Mouse (Mus musculus) ovary, adult 18-20 months (tissue): Measurements from ENCODE around the gene Etv5.
"Not testable (repeated sequence)": the region's sequence is repeated elsewhere in the genome, so short reads cannot be mapped to it uniquely, and the experiment has no call there.

Source experiments
- DNase-seq: peaks from one replicate; pipeline ENCODE4 v3.0.0; 2022; ENCODE audit warnings: low spot score, mixed read lengths

The Etv5 gene

DNA sequence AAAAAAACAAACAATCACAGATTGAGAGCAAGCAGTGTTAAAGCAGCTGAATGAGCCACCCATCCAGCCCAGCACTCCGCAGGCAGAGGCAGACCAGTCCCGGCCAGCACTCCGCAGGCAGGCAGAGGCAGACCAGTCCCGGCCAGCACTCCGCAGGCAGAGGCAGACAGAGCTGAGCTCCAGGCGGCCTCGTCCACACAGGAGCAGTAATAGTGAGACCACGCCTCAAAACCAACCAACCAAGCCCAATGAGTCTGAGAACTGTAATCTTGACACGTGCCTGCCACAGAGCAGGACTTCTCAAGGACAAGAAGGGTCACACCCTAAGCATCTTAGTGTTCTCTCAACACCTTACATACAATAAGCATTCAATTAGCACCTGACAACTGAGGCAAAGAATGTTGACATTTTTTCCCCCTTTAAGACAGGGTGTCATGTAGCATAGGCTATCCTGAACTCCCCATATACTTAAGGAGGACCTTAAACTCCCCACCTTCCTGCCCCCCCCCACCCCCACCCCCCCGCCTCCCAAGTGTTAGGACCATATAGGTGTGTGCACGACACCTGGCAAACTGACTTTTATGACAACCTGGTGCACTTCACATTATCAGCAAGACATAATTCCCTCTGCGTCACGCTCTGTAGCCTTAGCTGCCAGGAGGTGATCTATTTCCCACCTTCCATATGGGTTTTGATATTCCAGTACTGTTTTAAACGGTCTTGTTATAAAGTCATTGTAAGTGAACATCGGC is 44.2 kb downstream of the Etv5 start:
- DNase-seq: no peak

DNA sequence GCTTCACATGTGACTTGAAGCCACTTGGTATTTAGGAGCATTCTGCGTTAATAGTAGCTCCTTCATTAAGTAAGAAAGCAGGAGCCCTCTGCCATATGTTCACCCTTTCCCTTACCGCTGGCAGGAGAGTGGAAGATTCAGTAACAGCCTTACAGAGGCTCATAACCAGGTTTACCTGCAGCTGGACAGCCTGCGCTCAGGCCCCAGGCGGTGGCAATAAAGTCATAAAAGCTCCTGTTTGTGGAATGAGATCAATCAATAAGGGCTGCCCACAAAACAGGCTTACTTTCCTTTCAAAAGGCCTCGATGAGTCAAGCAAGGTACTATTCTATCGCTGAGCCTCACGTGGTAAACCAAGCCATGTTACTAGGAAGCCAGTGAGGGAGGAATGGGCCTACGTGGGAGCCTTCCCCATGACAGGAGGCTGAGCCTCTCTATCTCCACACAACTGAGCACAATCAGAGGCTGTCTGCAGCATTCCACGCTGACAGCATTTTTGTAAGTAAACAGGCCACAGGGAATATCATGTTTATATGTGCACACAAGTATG is 49.1 kb downstream of the Etv5 start:
- no peak for DNase-seq

DNA sequence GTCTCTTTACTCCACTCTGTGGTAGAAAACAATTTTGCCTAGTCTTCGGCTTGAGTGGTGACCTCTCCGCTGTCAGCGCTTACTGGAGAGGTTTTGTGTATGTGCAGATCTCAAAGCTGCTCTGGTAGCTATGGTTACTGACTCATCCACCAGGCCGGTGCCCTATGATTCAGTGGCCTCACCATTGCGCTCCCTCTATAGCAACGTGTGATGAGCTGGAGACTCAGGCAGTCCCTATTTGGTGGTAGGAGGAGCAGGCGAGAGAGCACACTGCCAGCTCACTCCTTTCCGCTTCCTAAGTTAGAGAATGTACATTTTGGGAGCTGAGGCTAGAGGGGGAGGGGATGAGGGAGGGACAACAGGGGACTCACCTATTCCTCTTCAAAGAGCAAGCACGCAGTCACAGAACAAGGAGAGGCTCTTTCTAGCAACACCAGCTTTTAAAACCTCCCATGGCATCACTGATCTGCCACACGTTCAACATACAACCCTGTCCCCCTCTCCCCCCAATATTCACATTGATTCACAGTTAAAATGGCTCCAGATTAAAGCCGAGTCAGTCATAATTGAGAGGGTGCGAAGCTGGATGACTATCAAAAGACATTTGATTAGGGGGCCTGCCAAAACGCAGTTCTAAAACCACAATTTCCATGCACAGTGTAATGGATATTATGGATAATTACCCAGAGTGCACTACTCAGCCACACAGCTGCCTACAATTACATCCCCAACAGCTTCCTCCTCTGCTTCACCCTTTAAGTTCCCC is 50.2 kb downstream of the Etv5 start:
- DNase-seq: no peak

DNA sequence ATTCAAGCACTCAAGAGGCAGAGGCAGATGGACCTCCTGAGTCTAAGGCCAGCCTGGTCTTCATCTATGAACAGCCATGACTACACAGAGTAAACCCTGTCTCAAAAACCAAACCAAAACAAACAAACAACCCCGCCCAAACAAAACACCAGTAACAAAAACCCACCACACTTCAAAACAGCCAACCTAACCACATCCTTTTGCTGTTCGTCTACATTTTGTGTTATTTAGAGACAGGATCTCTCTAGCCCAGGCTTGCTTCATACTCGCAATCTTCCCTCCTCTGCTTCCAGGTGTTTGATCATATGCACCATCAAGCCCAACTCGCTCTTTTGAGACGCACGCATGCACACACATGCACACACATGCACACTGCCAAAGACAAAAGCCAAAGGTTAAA is 51.8 kb downstream of the Etv5 start:
- no peak for DNase-seq

DNA sequence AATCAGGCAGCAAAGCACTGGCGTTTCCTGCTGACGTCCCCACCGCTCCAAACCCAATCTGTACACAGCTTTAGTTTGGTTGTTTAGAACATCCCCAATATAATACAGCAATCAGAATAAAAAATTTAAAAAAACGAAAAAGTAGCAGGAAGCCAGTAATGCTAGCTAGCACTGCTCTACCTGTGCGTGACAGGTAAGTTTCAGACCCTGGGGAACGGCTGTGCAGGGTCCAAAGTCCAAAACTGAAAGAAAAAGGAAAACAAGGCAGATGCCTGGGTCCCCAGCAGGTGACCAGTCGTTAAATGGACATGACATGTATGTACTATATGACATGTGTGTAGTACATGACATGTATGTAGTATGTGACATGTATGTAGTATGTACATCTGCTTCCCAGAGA is 57.5 kb downstream of the Etv5 start:
- DNase-seq: not testable (repeated sequence)

DNA sequence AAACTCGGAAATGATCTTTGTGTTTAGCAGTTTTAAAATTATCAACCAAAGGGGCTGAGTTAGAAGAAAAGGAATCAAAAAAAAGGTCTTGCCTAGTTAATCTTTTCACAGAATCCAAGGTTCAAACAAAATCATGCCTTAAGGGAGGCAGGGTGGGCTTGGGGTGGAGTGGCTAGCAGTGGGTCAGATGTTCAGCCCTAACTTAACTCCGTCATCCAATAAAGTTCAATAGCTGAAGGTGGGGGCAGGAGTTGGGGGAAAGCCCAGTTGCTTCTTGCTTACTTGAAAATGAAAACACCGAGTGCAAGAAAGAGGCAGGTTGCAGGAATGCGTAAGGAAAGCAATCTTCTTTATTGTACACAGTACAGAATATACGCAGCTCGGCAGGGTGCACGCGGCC is 58.5 kb downstream of the Etv5 start:
- no peak for DNase-seq

DNA sequence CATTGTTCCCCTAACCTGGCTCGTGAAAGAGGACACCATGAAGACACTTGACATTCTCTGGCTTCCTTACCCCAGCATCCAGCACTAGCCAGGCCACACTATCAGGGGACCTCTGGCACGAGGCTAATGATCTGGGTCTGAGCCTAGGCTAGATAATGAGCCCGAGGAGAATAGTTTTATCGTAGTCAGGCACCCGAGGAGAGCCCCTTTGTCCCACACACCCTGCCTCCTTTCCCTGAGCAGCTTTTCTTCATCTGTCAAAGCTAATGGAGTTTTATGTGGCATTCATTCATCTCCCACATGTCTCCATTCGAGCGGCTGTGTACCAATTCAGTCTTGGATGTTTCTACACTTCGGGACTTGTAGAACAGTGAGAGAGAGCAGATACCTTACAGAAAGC is 59.5 kb downstream of the Etv5 start:
- DNase-seq: no peak

DNA sequence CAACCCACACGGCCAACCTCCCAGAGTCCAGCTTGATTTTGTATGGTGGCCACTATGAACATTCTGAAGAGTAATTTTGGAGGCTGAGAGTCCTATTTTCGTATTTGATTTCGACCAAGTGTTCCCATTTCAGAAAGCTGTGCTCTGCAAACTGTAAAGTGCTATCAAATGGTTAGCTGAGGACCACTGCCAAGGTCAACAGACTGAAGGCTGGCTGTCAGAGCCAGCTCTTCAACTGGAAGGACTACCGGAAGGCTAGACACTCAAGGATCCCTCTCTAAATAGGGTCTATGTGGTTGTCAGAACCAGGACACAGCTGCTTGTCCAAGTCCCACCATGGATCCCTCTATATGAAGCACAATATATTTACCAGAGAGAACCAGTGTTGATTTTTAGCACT is 60.2 kb downstream of the Etv5 start:
- DNase-seq: no peak

DNA sequence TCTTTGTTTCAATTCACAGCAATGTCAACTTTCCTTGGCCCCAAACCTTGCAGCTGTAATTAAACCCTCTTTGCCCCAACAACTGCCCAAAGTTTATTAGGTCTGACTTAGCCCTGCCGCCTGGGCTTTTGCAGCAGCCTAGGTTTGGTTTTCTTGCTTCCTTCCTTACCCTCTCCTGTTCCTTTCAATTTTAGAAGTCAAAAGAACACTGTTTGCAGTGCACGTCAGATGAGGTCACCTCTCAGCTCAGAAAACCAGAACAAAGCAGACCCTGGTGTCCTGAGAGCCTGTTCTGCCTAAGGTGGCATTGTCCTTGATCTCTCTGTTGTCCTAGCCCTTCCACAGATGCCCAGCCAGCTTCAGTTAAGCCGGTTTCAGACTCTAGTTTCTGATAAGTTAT is 61.8 kb downstream of the Etv5 start:
- no peak for DNase-seq

DNA sequence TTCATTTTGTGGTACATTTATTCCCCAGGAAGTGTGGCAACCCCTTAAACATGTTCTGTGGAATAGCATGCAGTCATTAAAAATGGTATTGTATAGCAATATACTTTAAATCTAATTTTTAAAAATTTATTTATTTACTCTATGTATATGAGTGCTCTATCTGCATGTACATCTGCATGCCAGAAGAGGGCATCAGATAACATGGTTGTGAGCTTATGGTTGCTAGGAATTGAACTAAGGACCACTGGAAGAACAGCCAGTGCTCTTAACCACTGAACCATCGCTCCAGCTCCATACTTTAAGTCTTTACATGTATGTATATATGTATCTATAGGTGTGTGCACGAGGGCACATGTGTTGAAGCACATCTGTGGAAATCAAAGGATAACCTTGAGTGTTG is 64.6 kb downstream of the Etv5 start:
- no peak for DNase-seq

DNA sequence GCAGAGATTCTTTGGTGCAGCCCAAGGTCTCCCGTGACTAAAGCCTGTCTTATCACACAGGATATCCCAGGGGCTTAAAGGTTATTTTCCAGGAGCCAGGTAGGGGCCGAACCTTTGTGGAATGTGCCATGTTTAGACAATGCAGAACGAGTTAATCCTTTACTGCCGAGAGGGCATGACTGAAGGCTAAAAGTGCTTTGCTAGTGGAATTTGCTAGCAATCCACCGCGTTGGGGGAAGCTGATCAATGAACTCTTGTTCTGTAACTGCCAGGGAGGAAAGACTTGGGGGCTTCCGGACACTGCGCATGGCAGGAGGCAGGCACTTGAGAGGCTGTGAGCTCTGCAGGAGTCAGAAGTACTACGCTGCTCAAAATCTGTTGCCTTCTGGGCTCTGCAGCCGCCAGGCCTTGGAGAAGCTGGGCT is 66.8 kb downstream of the Etv5 start:
- no peak for DNase-seq

DNA sequence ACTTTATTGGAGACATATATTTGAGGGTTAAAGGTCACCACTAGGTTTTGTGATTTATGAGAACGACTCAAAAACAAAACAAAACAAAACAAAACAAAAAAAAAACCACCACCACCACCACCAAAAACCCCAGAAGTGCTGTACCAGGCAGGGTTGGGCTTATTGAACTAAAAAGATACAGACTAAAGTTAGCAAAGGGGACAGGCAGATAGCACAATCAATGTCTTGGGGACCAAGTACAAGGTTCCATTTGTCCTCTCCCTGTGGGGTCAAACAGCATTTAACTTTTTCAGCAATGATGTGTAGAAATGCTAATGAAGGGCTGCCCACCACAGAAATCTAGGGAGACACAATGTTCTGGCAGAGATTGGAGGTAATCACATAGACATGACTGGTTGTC is 67.3 kb downstream of the Etv5 start:
- no peak for DNase-seq

DNA sequence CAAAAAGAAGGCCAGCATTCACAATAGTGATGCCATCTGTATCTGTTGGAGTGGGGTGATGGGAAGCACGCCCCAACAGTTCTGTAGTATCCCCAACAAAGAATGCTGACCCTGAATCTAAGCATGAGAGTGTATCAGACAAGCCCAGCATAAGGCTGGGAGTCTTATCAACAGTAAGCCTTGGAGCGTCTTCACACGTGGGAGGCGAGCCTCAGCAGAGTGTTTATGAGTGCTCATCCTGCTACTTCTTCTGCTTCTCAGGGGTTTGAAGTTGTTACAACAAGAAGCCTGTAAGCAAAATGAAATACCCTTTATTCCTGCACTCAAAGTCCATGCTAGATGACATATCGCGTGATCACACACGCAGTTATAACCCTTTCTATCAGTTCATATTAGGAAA is 72.4 kb downstream of the Etv5 start:
- no peak for DNase-seq

DNA sequence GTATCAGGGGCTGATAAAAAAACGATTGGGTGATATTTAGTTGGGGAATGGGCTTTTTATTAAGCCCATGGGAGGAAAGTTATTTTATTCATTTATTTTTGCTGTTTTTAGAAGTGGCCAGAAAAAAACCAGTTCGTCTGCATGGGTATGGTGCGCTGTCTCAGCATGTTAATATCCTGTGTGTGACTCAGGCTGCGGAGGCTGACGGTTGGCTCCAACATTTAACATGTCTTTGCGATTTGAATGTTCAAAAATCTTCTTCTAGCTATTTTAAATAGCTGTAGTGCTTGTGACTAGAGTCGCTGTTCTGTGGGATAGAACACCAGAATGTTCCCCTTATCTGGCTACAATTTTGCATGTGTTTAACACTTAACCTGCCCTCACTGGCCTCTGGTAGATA is 73.5 kb downstream of the Etv5 start:
- no peak for DNase-seq

DNA sequence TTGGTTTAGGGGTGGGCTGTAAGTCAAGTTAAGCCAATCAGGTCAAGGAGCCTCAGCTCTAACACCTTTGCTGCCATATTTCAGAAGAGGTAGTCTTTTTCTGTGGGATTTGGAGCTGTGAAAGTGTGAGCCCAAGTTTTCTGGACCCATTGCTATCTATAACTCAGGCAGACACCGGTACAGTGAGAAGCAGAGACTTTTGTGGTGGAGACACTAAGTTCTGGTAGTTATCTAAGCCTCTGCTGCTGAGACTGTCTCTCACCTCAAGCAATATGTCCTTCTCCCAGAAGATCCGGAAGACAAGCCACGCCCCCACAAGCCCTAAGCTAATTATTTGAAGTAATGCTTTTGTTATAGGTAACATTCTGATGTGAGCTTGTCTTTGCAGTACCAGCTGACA is 73.9 kb downstream of the Etv5 start:
- no peak for DNase-seq

DNA sequence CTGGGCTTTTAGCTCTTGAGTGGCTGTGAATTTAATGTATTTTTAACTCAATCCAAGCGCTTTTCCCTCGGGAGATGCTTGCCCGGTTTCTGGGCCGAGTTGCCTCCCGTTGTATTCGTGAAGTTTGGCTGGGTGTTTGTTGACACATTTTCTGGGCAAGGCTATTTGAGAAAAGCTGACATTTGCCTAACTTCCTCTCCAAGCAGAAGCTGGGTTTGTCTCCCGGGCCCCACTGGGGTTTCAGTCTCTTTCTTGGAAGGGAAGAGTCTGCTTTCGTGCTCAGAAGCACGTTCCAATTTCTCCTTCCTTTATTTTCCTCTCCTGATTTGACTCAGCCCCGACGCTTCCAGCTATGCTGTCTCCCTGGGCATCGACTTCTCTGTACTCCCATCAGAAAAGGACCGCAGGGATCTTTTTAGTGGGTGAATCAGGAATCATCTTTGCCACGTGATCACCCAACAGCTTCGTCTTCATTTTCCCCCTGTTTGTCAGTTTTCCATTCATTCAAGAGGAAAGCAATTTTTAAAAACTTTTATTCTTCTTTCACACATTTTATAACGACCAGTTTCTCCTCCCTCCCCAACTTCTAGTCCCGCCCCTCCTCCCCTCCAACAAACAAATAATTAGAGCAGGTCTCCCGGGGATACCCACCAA is 80.7 kb downstream of the Etv5 start:
- no peak for DNase-seq

DNA sequence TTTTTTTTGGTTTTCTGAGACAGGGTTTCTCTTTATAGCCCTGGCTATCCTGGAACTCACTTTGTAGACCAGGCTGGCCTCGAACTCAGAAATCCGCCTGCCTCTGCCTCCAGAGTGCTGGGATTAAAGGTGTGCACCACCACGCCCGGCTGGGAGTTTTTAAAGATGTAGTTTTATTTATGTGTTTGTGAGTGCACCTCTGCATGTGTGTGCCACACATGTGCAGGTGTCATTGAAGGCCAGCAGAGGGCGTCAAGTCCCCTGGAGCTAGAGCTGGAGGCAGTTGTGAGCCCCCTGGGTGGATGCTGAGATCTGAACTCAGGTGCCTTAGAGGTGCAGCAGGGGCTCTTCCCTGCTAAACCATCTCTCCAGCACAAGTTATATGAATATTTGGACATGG is 85.3 kb downstream of the Etv5 start:
- DNase-seq: not testable (repeated sequence)

DNA sequence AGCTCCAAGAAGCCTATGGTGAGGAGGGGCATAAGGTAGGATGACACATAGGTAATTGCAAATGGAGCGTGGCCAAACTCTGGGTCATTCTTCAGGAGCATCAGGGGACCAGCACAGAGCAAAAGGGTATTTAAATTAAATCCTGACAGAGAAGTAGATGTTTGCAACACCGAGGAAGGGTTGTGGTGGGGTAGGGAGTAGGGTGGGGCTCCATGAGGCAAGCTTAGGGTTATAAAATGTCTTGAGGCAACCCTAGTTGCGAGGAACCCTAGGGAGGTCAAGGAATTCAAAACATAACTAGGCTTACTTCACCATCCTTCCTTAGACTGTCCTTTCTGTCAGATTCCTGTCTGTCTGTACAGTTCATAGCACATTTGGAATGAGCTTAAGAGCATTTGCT is 85.9 kb downstream of the Etv5 start:
- DNase-seq: no peak

DNA sequence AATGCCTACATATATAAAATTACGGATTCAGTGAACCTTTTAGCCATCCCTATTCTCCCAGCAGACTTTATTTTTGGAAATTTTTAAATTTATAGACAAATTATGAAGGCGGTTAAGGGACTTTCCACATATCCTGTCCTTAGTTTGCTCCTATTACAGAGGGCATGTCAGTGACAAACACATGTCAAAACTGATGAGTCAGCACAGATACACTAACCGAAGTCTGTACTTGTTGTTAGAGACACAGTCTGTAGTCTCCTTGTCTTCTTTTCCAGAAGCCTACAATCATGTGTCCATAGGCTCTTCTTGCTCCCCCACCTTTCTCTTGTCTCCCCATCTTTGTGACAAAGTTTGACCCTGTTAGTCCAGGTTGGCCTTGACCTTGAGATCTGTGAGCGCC is 88.3 kb downstream of the Etv5 start:
- no peak for DNase-seq

DNA sequence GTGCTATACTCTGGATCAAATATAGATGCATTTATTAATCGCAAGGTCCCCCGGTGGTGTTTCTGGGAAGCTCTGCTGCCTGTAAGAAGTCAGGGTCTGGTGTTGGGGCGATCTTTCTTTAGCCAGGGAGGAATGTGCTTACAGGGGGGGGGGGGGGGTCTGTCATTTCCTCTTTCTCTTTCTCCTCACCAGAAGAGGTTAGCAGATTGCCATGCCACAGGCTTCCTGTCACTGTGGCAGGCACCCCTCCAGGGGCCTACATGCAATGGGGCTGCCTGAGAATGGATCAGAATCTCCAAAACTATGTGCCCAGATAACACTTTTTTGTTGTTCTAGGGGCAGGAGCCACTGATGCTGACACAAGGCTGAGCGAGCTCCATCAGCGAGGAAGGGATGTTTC is 89.7 kb downstream of the Etv5 start:
- no peak for DNase-seq

DNA sequence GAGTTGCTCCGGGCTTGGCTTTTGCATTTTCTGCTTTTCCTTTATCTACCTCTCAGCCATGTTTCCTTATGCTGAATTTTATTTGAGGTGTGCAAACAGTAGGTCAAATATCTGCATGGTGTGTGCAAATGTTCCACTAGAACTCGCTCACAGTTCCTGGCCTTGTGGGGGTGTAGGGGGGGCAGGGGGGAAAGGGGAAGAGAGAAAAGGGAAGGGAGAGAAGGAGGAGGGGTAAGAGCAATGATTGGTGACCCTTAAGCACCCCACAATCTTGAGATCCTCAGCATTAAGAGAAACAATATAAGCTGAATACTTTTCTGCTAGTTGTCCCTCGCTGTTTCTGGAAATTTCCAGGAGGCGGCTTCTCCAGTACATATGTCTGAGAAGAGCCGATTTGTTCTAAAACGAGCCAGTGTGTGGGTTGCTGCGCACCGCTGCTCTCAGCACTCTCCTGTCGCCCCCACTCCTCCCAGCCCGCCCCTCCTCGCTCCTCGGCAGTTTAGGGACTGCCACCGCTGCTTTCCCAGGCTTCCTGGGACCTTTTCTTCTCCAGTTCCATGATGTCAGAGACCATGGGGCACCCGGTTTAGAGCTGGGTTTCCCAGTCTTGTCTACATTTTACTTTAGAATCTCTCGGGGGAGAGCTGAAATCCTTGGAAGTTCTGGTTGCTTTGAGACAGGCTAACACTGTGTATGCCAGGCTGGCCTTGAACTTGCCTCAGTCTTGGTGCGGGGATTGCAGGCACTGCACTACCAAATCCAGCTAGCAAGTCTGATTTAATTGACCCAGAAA is 90.8 kb downstream of the Etv5 start:
- DNase-seq: no peak

DNA sequence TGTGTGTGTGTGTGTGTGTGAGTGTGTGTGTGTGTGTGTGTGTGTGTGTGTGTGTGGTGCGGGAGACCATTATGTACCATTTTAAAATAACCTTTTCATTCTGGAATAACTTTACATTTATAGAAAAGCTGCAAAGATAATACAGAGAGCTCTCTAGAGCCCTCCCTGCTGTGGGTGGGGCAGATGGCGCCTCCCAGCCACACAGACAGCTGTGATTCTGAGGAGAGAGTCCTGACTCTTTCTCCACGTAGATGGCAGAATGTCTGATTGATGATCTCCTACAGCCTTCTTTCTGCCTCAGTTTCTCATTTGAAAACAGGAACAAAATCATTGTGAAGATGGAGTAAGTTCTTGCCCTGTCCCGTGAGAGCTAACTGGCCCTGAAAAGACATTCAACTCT is 91.5 kb downstream of the Etv5 start:
- DNase-seq: no peak
